Mouse (Mus musculus): ENCODE measurements around the gene Ten1.

GRCm38 (mm10) chr11:116255090-116255981 is 56.7 kb downstream of the Ten1 start:
- TF ChIP-seq POLR2A (IDR thresholded peaks at IDR 0.05; ENCODE audit: borderline replicate concordance, control insufficient read depth, low read depth, low read length) (0 out of 2 replicates have a peak, but pooled peaks have one; percentile 21), CTCF (IDR thresholded peaks at IDR 0.05; ENCODE audit: control insufficient read depth, insufficient read depth, low read length) (no peak)

Data from bone marrow, adult 2 months (tissue).